Mouse (Mus musculus) forebrain, embryonic 12.5 days (tissue): ENCODE results near the gene Sh2b1. TPM values are rescaled to one million over a fixed set of nuclear protein-coding genes. Genes with fewer than 3 reads are reported as not detected.

Source experiments
- ATAC-seq: fragments of 200-750 bp; cut with Nextera tagmentation; 2 replicates; pipeline ENCODE4 v1.8.0; 2017; ENCODE audit warnings: moderate TSS enrichment; ENCODE audit not compliant: low FRiP score
- H3K27ac ChIP-seq: fragments of 300-500 bp; sonication (generic); 2 replicates; pipeline ENCODE4 v1.5.1; 2016; ENCODE audit warnings: mild to moderate bottlenecking
- H3K27me3 ChIP-seq: fragments of 300-500 bp; sonication (generic); 2 replicates; pipeline ENCODE4 v1.6.1; 2016; ENCODE audit warnings: mild to moderate bottlenecking
- H3K36me3 ChIP-seq: fragments of 300-500 bp; sonication (generic); replicated peaks from 2 replicates; pipeline ENCODE4 v1.6.1; 2016; ENCODE audit warnings: mild to moderate bottlenecking
- H3K4me1 ChIP-seq: fragments of 300-500 bp; sonication (generic); 2 replicates; pipeline ENCODE4 v1.6.1; 2016
- H3K4me2 ChIP-seq: fragments of 300-500 bp; sonication (generic); 2 replicates; pipeline ENCODE4 v1.6.1; 2016; ENCODE audit warnings: mild to moderate bottlenecking, moderate library complexity
- H3K4me3 ChIP-seq: fragments of 300-500 bp; sonication (generic); replicated peaks from 2 replicates; pipeline ENCODE4 v1.5.1; 2016; ENCODE audit warnings: mild to moderate bottlenecking
- H3K9ac ChIP-seq: fragments of 300-500 bp; sonication (generic); 2 replicates; pipeline ENCODE4 v1.6.1; 2016; ENCODE audit warnings: mild to moderate bottlenecking
- H3K9me3 ChIP-seq: fragments of 300-500 bp; sonication (generic); 2 replicates; pipeline ENCODE4 v1.6.1; 2016
- WGBS: fragments of 180-500 bp; shearing (Covaris S2); methylation state at CpG from one replicate; pipeline ENCODE4 v1.1.7; 2016; 5-methylcytosine and 5-hydroxymethylcytosine counted together
- polyA plus RNA-seq: library from polyadenylated mRNA; unstranded; fragments of >200 nt; fragmentation: Nextera tagmentation; extraction: Ambion mirVana; gene quantifications from 2 replicates; pipeline ENCODE4 v1.2.1, GENCODE M21; 2016

Sh2b1 gene
- polyA plus RNA-seq, 1 experiment from 2014 or later: 57.7 TPM

DNA sequence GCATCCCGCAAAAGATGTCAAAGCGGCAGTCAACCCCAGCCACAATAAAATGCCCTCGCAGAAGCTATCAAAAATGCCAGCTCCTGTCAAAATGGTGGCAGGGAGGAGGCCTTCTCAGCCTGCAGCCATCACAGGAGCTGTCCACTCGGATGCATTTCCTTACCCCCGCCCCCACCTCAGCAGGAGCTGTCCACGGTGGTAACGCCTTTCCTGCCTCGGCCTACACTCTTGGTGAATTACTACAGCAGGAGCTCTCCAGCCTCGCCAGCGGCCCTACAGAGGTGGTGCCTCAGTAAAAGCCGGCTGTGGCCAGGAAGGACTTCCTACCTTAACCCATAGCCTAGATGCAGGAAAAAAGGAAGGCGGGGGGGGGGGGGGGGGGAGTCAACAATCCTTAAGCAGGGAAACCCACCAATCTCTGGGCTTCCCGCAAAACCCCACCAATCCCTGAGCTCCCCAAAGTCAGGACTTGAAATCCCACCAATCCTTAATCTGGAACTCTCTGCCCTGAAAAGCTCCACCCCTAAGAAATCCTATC is 47.8 kb downstream of the Sh2b1 start:
- Histone ChIP-seq H3K9ac (peak overlapping the region; percentile 77; the same call in 1 of the 2 replicates), H3K4me2 (0 out of 2 replicates have a peak overlapping the region, but pooled peaks have one; percentile 81), H3K27ac (no peak overlapping the region), H3K4me1 (peaks cover 13% of the 10 kb centered on the region), H3K27me3 (no peaks in the 10 kb centered on the region), H3K36me3 (no peaks in the 10 kb centered on the region), H3K9me3 (no peaks in the 10 kb centered on the region), H3K4me3 (no peak overlapping the region)
- 65% methylated on average over 12 of the region's 13 CpGs for WGBS
- ATAC-seq: no peak

DNA sequence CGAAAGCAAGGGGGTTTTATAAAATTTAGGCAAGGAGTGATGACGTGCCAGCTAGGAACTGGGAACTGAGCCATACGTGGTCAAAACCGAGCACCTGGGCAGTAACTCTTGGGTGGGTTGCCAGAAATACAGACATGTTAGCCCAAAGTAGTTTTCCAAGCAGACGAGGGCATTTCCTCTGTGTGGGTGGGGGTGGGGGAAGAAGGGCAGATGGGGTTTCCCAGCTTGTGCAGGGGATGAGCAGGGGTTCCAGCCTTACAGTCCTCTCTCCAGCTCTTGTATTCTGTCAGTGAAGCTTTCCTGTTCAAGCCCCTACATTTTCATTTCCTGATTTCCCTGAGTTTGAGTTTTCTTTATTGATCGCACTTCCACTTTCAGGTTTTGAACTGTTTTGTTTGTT is 51.1 kb downstream of the Sh2b1 start:
- Histone ChIP-seq H3K4me3 (no peak overlapping the region), H3K9me3 (no peaks in the 10 kb centered on the region), H3K27me3 (no peaks in the 10 kb centered on the region), H3K9ac (no peak overlapping the region), H3K27ac (no peak overlapping the region), H3K4me1 (peaks cover 7% of the 10 kb centered on the region), H3K4me2 (no peak overlapping the region), H3K36me3 (no peaks in the 10 kb centered on the region)
- 86% methylated on average over 6 of the region's 6 CpGs for WGBS
- no peak for ATAC-seq

DNA sequence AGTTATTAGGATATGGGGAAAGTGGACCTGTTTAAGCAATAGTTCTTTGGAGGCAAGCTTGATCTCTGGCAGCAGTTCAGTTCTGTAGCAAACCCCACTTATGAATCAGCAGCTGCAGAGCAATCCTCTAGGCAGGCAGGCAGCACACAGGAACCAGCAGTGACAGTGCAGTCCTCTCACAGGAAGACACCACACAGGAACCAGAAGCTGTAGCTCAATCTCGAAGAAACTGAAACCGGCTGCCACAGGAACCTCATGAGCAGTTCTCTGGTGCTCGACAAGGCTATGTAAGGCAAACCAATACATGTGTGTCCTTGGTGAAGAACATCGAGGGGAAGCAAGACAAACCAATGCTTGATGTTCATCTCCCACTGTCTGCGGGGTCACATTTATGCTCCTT is 53.5 kb downstream of the Sh2b1 start:
- Histone ChIP-seq H3K4me3 (no peak overlapping the region), H3K4me2 (no peak overlapping the region), H3K27me3 (no peaks in the 10 kb centered on the region), H3K4me1 (peaks cover 12% of the 10 kb centered on the region), H3K36me3 (no peaks in the 10 kb centered on the region), H3K27ac (no peak overlapping the region), H3K9ac (no peak overlapping the region), H3K9me3 (no peaks in the 10 kb centered on the region)
- 92% methylated on average over 5 of the region's 5 CpGs for WGBS
- ATAC-seq: no peak

DNA sequence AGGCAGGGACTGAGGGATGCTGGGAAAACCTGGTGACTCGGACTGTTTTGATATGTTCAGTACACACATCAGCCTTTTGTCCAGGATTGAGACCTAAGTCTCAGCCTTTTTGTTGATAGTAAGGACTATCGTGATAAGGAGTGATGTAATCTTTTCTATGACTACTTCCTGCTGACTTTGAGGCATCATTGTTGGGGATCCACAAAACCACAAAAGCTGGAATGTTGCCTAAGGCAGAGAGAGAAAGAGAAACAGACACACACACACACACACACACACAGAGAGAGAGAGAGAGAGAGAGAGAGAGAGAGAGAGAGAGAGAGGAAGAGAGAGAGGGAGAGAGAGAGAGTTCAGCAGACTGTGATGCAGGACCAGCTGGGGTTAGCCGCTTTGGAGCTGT is 56.7 kb downstream of the Sh2b1 start:
- no peak overlapping the region for H3K27ac ChIP-seq
- H3K9me3 ChIP-seq: no peaks in the 10 kb centered on the region
- H3K4me3 ChIP-seq: no peak overlapping the region
- H3K4me2 ChIP-seq: no peak overlapping the region
- ATAC-seq: no peak
- 75% methylated on average over 3 of the region's 3 CpGs for WGBS
- H3K9ac ChIP-seq: no peak overlapping the region
- H3K27me3 ChIP-seq: no peaks in the 10 kb centered on the region
- no peaks in the 10 kb centered on the region for H3K36me3 ChIP-seq
- H3K4me1 ChIP-seq: peaks cover 20% of the 10 kb centered on the region

DNA sequence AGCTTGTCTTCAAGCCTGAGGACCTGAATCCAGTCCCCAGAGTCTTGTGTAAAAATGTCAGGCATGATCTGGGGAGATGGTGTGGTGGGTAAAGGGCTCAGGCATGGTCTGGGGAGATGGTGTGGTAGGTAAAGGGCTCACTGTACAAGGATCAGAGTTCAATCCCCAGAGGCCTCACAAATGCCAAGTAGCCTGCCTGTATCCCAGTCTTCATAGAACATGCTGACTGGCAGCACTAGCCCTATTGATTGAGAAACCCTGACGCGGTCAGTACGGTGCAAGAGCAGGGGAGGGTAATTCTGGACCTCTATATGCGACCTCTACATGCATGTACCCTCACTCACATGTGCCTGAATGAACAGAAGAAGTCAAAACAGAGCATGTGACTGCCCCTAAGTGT is 57.6 kb downstream of the Sh2b1 start:
- 71% methylated on average over 4 of the region's 4 CpGs for WGBS
- no peaks in the 10 kb centered on the region for H3K36me3 ChIP-seq
- H3K4me1 ChIP-seq: peaks cover 20% of the 10 kb centered on the region
- no peak for ATAC-seq
- H3K9ac ChIP-seq: no peak overlapping the region
- no peaks in the 10 kb centered on the region for H3K27me3 ChIP-seq
- no peak overlapping the region for H3K27ac ChIP-seq
- no peak overlapping the region for H3K4me2 ChIP-seq
- no peak overlapping the region for H3K4me3 ChIP-seq
- H3K9me3 ChIP-seq: no peaks in the 10 kb centered on the region

DNA sequence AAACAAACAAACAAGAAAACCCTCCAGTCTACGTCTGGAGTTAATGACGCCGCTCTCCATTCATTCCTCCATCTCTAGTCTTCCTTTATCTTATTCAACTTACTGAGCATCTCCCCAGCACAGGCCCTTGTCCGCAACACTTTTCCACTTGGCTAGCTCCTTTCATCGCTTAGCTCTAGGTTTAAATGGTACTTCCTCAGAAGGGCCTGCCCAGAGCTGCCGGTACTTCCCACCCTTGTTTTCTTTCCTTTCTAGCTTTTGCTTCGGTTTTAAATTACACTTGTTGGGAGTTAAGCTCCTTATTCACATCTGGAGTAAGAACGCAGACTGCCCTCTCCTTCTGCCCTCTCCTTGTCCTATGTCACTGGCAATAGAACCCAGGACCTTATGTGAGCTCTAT is 58.2 kb downstream of the Sh2b1 start:
- H3K9me3 ChIP-seq: no peaks in the 10 kb centered on the region

More for the DNA sequence above, 58.2 kb downstream of the Sh2b1 start:
- no peaks in the 10 kb centered on the region for H3K36me3 ChIP-seq
- H3K9ac ChIP-seq: no peak overlapping the region
- H3K4me2 ChIP-seq: no peak overlapping the region
- peaks cover 20% of the 10 kb centered on the region for H3K4me1 ChIP-seq
- WGBS: 5% methylated on average over 8 of the region's 8 CpGs
- ATAC-seq: no peak
- H3K27ac ChIP-seq: no peak overlapping the region
- no peak overlapping the region for H3K4me3 ChIP-seq
- H3K27me3 ChIP-seq: no peaks in the 10 kb centered on the region

Other genes starting within 250 kb of the Sh2b1 start
- gene Sbk1, start 202.8 kb downstream of the Sh2b1 start, polyA plus RNA-seq: 264 and 272 TPM in 2 replicates
- 1.7 and 1.9 TPM in 2 replicates for gene Lat, start 105.9 kb downstream of the Sh2b1 start, polyA plus RNA-seq
- gene Spns1, start 98.0 kb downstream of the Sh2b1 start, polyA plus RNA-seq: 55.8 and 64.9 TPM in 2 replicates
- gene Nfatc2ip, start 78.7 kb downstream of the Sh2b1 start, polyA plus RNA-seq: 3.9 and 4.6 TPM in 2 replicates
- 0.40 TPM in 1 of 2 replicates, not detected in the other for gene Cd19, start 60.5 kb downstream of the Sh2b1 start, polyA plus RNA-seq
- gene Rabep2, start 46.7 kb downstream of the Sh2b1 start, polyA plus RNA-seq: 20.2 and 20.6 TPM in 2 replicates
- 0.23 and 0.43 TPM in 2 replicates for gene Atp2a1, start 12.3 kb downstream of the Sh2b1 start, polyA plus RNA-seq
- gene Tufm, start 11.9 kb upstream of the Sh2b1 start, polyA plus RNA-seq: 113 and 119 TPM in 2 replicates
- gene Atxn2l, start 28.0 kb upstream of the Sh2b1 start, polyA plus RNA-seq: 76.6 and 92.6 TPM in 2 replicates
- 213 and 225 TPM in 2 replicates for gene Eif3c, start 91.0 kb upstream of the Sh2b1 start, polyA plus RNA-seq
- gene Apobr, start 109.5 kb upstream of the Sh2b1 start, polyA plus RNA-seq: 0.31 and 0.52 TPM in 2 replicates
- gene Cln3, start 110.4 kb upstream of the Sh2b1 start, polyA plus RNA-seq: 27.5 and 32.7 TPM in 2 replicates
- not detected in 2 replicates for gene Il27, start 119.5 kb upstream of the Sh2b1 start, polyA plus RNA-seq
- gene Nupr1, start 155.4 kb upstream of the Sh2b1 start, polyA plus RNA-seq: 3.1 and 3.8 TPM in 2 replicates
- gene Sgf29, start 173.9 kb upstream of the Sh2b1 start, polyA plus RNA-seq: 39.4 and 51.2 TPM in 2 replicates
- gene Sult1a1, start 201.0 kb upstream of the Sh2b1 start, polyA plus RNA-seq: 0.42 and 0.54 TPM in 2 replicates
- gene Bola2, start 220.0 kb upstream of the Sh2b1 start, polyA plus RNA-seq: 146 and 157 TPM in 2 replicates
- gene Slx1b, start 220.4 kb upstream of the Sh2b1 start, polyA plus RNA-seq: 14.7 and 14.9 TPM in 2 replicates
- gene Coro1a, start 232.4 kb upstream of the Sh2b1 start, polyA plus RNA-seq: 49.1 and 51.0 TPM in 2 replicates